Mouse (Mus musculus) small intestine, adult 2 months (tissue): ENCODE measurements at regions not wholly inside any gene's neighbourhood (a gene's known extent, or its start where the extent isn't known, plus 50 kb on each side); places are given as distances from the start of the nearest gene placed in this dataset.
A peak's percentile ranks its signal among the peaks of the same experiment; 100 is the strongest.

Experiments
- H3K27ac ChIP-seq: fragments of 200-500 bp; 2 replicates; pipeline ENCODE4 v1.5.1; 2012; ENCODE audit warnings: low read depth, low read length, control low read depth, inconsistent platforms; ENCODE audit not compliant: insufficient read depth
- H3K27me3 ChIP-seq: fragments of 200-500 bp; 2 replicates; pipeline ENCODE4 v1.6.1; 2012; ENCODE audit warnings: mild to moderate bottlenecking, moderate library complexity, low read length, inconsistent platforms; ENCODE audit not compliant: control insufficient read depth, insufficient read depth
- H3K36me3 ChIP-seq: fragments of 200-500 bp; 2 replicates; pipeline ENCODE4 v1.6.1; 2012; ENCODE audit warnings: mild to moderate bottlenecking, low read length, control low read depth, inconsistent platforms; ENCODE audit not compliant: control insufficient read depth, insufficient read depth
- H3K4me1 ChIP-seq: fragments of 200-500 bp; 2 replicates; pipeline ENCODE4 v1.6.1; 2012; ENCODE audit warnings: low read length, inconsistent platforms, mixed read lengths; ENCODE audit not compliant: control insufficient read depth, insufficient read depth, insufficient read length
- H3K4me3 ChIP-seq: fragments of 200-500 bp; 2 replicates; pipeline ENCODE4 v1.5.1; 2012; ENCODE audit warnings: low read depth, mild to moderate bottlenecking, control low read depth, inconsistent platforms, low read length, moderate library complexity
- CTCF ChIP-seq: fragments of 200-500 bp; IDR thresholded peaks from 2 replicates; pipeline ENCODE4 v1.5.1; 2012; ENCODE audit warnings: low read depth, mild to moderate bottlenecking, control low read depth, inconsistent platforms, low read length, moderate library complexity, mixed read lengths; ENCODE audit not compliant: insufficient replicate concordance, insufficient read length; ENCODE audit errors: extremely low read depth
- POLR2A ChIP-seq: fragments of 200-500 bp; IDR thresholded peaks from 2 replicates; pipeline ENCODE4 v1.6.1; 2012; ENCODE audit warnings: low read depth, mild to moderate bottlenecking, control low read depth, inconsistent platforms, low read length, moderate library complexity
- WGBS: fragments of 180-500 bp; shearing (Covaris S2); methylation state at CpG from one replicate; pipeline ENCODE4 v1.1.7; 2018; 5-methylcytosine and 5-hydroxymethylcytosine counted together

- Histone ChIP-seq H3K27me3 (no peaks in the 10 kb centered on the region), H3K4me3 (no peak overlapping the region), H3K27ac (peak overlapping the region; percentile 53), H3K36me3 (no peaks in the 10 kb centered on the region), H3K4me1 (peaks cover 22% of the 10 kb centered on the region)
- no peak for TF ChIP-seq CTCF
- no peak for TF ChIP-seq POLR2A
- WGBS = 34% methylated on average over 17 of the region's 17 CpGs
Measured at GRCm38 (mm10) chr13:37468304-37469178, 123.5 kb downstream of the Ly86 start.

- H3K27ac ChIP-seq = peak overlapping the region; percentile 65
- WGBS = 15% methylated on average over 11 of the region's 11 CpGs
- H3K36me3 ChIP-seq = no peaks in the 10 kb centered on the region
Measured at GRCm38 (mm10) chr13:37470230-37470907, 125.4 kb downstream of the Ly86 start.

GRCm38 (mm10) chr13:37473359-37473758 is 128.4 kb downstream of the Ly86 start:
- TF ChIP-seq POLR2A = no peak
- no peak for TF ChIP-seq CTCF
- Histone ChIP-seq H3K4me3 (no peak overlapping the region), H3K4me1 (peaks cover 33% of the 10 kb centered on the region), H3K36me3 (no peaks in the 10 kb centered on the region), H3K27me3 (no peaks in the 10 kb centered on the region), H3K27ac (no peak overlapping the region)
- 53% methylated on average over 1 of the region's 1 CpGs for WGBS

More at GRCm38 (mm10) chr13:37470230-37470907, 125.4 kb downstream of the Ly86 start:
- TF ChIP-seq CTCF (no peak), POLR2A (no peak)
- peaks cover 26% of the 10 kb centered on the region for H3K4me1 ChIP-seq
- no peaks in the 10 kb centered on the region for H3K27me3 ChIP-seq
- H3K4me3 ChIP-seq = no peak overlapping the region

GRCm38 (mm10) chr13:37475804-37476203 is 130.8 kb downstream of the Ly86 start:
- no peak for TF ChIP-seq POLR2A
- no peak for TF ChIP-seq CTCF
- Histone ChIP-seq H3K4me3 (no peak overlapping the region), H3K27ac (peak overlapping the region; percentile 87; the same call in 1 of the 2 replicates), H3K36me3 (no peaks in the 10 kb centered on the region), H3K4me1 (peaks cover 29% of the 10 kb centered on the region), H3K27me3 (no peaks in the 10 kb centered on the region)
- WGBS = 29% methylated on average over 3 of the region's 3 CpGs

GRCm38 (mm10) chr13:37476256-37477053 is 131.4 kb downstream of the Ly86 start:
- no peaks in the 10 kb centered on the region for H3K36me3 ChIP-seq
- TF ChIP-seq CTCF (no peak), POLR2A (no peak)
- H3K27me3 ChIP-seq = no peaks in the 10 kb centered on the region
- peak overlapping the region; percentile 13; the same call in 1 of the 2 replicates for H3K4me3 ChIP-seq
- H3K27ac ChIP-seq = peak overlapping the region; percentile 87
- H3K4me1 ChIP-seq = peaks cover 27% of the 10 kb centered on the region
- 21% methylated on average over 13 of the region's 13 CpGs for WGBS

GRCm38 (mm10) chr13:37477342-37477741 is 132.3 kb downstream of the Ly86 start:
- Histone ChIP-seq H3K27me3 (no peaks in the 10 kb centered on the region), H3K4me3 (no peak overlapping the region), H3K36me3 (no peaks in the 10 kb centered on the region), H3K27ac (peak overlapping the region; percentile 89), H3K4me1 (peaks cover 28% of the 10 kb centered on the region)
- TF ChIP-seq CTCF (no peak), POLR2A (no peak)
- WGBS = 18% methylated on average over 6 of the region's 6 CpGs
